Mouse (Mus musculus) thymus, adult 2 months (tissue): Measurements from ENCODE around the gene Cacna1e.

Experiments used
- CTCF ChIP-seq: fragments of 200-500 bp; IDR thresholded peaks from 2 replicates; pipeline ENCODE4 v1.5.1; 2012; ENCODE audit warnings: mild to moderate bottlenecking, control low read depth, low read length, moderate library complexity, borderline replicate concordance; ENCODE audit not compliant: control insufficient read depth, poor library complexity, insufficient read depth; ENCODE audit errors: extremely low read depth
- POLR2A ChIP-seq: fragments of 200-500 bp; IDR thresholded peaks from 2 replicates; pipeline ENCODE4 v1.6.1; 2012; ENCODE audit warnings: mild to moderate bottlenecking, low read length, control low read depth, moderate library complexity; ENCODE audit not compliant: control insufficient read depth, poor library complexity, insufficient read depth; ENCODE audit errors: extremely low read depth

GRCm38 (mm10) chr1:154605601-154606000, 278.7 kb downstream of the Cacna1e start:
- TF ChIP-seq POLR2A (no peak), CTCF (no peak)
